Mouse (Mus musculus): Measurements from ENCODE around the gene Mib2.
"Not testable (repeated sequence)": the region's sequence is repeated elsewhere in the genome, so short reads cannot be mapped to it uniquely, and the experiment has no call there.

Gene Mib2

DNA sequence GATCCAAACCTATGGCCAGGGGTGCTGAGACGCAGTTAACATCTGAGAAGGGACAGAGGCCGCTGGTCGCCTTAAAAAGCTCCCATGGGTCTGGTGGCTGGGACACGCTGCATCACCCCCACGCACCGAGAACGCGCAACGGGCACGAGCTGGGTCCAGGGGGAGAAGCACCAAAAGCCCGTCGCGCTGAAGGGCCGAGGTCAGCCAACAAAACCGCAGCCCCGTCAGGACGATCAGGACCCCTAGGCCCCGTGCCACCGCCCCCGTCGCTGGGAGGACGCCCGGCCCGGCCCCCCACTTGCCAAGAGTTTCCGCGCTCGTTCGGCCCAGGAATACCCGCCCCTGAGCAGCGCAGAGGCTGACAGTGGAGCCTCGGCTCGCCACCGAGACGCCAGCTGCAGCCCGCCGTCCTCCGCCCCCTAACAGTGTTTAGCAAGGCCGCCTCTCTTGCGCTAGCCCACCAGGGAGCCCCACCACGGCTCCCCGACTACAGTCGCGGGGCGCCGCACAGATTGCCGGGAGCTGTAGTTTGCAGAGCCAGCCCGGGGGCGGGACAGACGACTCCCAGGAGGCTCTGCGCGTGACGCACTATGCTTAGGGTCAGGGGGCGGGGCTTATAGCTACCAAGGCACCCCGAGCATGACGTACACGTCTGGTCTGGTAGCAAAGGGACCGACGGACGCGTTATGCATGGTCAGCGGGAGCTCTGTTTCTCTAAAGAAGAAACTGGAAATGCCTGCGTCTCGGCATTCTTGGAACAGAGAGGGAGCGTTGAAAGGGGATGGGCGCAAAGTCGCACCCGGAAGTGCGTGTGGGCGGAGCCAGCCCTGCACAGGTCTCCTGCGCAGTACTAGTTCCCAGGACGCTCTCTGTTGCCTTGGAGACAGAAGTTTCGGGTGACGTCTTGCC is at the start of gene Mib2:
Gene Mib2 (minus strand): TSS at position 510 of the 909 bp plus-strand sequence.
- peak; percentile 100 for DNase-seq

DNA sequence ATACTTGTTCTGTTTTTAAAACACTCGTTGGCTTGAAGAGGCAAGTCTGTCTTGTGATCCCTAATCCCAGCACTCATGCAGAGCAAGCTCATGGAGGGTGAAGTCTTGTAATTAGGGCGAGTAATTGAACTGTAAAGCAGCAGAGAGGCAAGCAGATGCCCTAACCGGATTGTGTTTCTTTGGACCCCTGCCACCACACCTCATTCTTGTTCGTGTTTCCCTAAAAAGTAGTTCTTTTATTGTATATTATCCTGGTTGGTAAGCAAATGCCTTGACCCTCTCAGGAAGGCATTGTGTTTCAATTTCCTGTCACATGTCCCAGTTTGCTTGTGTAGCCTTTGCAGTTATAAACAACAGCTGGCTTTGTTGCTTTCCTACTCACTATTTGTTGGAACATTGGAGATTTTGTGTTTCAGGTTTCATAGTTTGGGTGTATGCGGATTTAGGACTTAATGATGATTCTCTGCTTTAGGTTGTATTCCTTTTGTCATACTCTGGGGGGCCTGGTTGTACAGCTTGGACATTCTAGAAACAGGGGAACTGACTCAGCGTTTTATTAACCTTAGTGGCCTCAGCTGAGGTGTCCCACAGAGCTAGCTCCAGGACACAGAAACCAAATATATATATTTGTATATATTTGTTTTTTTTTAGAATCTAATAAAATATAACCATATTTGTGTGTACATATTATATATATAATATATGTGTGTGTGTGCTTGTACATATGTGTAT is 41.7 kb upstream of the Mib2 start:
- no peak for DNase-seq

DNA sequence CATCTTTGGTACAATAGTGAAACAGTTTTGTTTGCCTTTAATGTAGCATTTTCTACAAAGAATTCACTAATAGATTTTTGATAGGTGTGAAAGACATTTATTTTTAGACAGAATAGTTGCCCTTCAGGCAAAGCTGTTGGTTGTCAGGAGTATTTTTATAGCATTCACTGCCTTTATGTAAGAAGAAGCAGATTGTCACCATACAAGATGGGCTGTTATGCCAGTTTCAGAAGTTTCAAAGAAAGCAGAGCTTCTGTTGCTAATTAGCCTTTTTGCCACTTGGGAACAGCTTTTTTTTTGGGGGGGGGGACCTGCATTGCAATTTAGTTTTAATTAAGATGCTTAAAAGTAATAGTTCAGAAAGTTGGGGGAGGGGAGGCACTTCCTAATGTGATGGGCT is 40.0 kb upstream of the Mib2 start:
- DNase-seq, result no peak

DNA sequence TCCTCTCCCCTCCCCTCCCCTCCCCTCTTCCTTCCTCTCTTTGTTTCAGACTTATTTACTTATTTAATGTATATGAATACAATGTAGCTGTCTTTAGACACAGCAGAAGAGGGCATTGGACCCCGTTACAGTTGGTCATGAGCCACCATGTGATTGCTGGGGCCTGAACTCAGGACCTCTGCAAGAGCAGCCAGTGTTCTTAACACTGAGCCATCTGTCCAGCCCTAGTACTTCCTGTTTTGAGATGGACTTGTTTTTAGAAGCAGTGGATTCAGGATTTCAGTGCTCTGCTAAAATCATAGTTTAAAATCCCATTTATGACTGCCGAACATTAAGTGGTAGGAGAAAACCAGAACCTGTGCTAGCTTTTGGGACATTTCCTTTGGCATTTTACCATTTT is 39.6 kb upstream of the Mib2 start:
- DNase-seq, result no peak

DNA sequence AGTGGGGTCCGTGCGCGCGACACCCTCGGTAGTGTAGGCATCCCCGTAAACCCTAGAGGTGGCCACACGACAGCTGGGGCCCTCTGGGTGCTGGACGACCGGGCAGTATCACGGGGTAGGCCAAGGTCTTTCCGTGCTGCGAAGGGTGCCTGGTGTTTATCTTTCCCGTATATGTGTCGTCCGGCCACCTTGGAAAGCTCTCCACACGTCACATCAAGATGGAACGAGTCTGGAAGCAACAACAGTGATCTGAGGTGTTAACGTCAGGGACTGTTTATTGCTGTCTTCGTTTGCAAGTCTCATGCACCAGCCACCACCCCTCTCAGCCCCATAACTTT is 36.6 kb upstream of the Mib2 start:
- no peak for DNase-seq

DNA sequence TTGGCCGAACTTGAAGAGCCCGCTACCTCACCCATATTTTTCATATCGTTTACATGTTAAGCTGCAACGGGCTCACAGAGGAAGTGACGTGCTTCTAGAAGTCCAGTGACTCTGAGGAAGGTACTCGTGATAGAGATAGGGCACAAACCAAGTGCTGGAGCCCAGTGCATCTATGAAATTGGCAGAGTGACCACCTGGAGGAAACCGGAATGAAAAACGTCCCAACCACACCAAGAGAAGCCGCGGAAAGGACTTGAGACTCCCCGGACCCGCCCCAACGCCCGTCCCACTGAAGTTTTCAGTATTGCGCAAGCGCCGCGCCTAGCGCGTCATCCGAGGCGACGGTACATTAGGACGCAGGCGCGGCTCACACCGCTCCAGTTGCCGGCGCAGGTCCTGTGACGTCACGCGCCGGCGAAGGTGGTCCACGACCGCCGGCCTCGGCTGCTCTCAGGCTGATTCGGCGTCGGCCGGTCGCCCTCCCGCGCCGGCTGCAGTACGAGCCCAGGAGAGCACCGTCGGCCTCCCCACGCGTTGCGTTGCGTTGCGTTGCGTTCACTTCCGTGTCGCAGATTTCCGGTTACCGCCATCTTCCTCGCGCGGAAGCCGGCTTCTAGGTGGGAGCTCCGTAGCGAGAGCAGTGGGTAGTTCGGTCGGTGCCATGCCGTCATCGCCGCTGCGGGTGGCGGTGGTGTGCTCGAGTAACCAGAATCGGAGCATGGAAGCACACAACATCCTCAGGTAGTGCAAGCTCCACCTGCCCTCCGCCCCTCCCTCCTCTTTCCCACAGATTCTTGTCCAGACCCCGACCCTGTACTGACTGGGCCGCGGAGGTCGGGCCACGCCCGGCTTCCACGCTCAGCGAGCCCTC is 36.0 kb upstream of the Mib2 start, which contains the start of gene Ssu72:
Gene Ssu72 (plus strand): TSS at position 80 of the 871 bp plus-strand sequence.
- DNase-seq, result peak; percentile 98

DNA sequence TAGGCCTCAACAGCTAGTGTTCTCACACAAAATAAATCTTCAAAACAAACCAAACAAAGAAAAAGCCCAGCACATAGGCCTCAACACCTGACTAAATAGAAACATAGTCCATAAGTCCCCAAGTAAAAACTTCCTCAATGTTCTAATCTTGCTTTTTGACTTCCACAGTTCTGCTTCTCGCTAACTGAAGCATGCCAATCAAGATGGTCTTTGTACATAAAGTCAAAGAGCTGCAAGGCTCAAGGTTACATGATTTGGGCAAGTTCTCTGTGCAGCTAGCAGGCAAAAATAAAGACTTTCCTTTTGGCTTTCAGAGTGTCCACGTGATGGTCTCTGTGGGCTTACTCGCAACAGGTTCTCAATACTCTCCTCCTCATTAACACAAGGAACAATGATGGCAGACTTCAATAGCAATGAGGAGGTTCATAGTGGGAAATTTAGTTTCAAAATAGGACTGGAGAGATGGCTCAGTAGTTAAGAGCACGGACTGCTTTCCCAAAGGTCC is 34.5 kb upstream of the Mib2 start:
- DNase-seq, result no peak

DNA sequence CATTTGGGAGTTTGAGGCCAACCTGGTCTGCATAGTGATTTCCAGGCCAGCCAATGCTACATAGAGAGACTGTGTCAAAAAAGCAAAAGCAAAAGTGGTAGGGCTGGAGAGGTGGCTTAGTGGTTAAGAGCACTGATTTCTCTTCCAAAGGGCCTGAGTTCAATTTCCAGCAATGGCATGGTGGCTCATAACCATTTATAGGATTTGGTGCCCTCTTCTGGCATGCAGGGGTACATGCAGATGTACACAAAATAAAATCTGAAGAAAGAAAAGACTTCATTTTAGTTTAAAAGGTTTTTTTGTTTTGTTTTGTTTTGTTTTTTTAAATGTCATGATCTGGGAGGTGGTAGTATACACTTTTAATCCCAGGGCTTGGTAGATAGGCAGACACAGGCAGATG is 31.4 kb upstream of the Mib2 start:
- DNase-seq, result peak; percentile 57

DNA sequence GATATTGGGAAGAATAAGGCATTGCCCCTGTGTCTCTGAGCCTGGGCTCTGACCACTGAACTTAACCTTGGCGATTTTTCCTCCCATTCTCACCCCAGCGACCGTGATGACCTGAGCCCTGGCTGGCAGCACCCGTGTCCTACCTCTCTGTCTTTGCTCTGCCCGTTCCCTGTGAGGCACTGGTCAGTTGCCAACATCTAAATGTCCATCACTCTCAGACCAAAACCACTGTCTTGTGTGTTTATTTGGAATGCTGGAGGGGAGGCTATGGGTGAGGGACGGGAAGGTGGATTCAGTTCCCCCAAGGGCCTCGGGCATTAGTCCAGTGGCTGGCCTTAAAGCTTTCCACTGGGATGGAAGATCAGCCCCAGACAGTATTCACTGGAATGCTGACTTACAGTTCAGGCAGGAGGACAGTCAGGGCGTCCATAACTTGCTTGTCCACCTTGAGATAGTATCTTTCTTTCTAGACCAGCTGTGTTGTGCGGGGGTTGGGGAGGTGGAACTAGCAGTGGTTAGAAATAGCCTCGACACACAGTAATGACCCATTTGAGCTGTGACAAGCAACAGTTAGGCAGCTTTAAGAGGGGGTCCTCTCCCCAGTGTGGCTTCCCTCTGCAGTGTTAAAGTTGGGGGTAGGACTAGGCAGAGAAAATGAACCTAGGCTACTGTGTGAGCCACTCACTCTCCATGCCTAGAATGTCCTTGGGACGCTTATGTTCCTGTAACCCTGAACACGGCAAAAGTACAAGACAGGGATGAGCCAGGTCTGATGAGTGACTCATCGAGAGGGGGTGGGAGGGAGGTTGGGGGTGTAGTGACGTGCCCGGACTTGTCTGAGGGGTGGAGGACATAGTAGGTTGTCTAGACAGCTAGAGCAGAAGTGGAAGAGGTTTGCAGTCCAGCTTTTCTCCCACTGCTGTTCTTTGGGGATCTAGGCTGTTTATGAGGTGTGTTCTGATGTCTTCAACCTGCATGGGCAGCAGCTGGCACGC is 27.6 kb upstream of the Mib2 start:
- no peak for DNase-seq

DNA sequence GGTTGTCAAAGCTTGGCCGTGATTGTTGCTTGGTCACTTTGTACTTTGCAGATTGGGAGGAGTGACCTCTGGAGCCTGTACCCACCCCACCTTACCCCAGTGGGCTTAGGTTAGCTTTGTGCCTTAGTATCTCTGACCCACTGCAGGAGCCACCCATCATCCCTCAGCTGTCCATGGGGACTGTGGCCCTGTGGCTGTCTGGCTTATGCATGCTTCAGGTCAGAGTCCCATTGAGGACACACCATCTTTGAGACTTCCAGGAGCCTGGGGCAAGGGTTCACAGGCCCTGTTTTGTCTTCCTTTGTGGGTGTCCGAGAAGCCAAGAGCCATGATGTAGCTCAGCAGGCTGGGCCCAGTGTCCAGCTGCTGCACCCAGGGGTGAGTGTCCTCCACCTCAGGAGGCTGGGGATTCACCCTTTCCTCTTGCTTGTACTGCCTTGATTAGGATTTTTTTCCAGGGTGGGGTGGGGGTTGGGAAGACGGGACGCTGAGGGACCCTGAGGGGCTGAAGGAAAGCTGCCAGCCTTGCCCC is 26.6 kb upstream of the Mib2 start:
- DNase-seq, result no peak

DNA sequence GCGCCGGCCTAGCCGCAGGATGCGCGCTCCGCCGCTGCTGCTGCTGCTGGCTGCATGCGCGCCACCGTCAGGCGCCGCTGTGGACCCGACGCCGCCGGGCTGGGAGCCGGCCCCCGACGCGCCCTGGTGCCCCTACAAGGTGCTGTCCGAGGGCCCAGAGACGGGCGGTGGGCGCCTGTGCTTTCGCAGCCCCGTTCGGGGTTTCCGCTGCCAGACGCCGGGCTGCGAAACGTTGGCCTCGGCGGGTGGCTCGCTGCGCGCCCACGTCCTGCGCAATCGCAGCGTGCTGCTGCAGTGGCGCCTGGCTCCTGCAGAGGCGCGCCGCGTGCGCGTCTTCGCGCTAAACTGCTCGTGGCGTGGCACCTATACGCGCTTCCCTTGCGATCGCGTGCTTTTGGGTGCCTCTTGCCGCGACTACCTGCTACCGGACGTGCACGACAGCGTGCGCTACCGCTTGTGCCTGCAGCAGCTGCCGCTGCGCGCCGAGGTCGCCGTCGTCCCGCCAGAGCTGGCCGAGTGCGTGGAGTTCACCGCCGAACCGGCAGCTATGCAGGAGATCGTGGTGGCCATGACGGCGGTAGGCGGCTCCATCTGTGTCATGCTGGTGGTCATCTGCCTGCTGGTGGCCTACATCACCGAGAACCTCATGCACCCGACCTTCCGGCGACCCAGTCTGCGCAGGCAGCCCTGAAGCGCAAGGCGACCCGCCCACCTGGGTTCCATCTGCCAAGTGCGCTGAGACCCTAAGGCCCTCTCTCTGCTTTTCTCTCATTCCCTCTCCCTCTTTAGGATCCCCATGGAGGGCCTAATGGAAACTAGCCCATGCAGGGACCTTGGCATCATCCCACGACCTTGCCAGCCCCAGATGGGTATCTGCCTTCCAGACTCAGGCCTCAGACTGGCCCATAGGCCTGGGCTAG is 25.7 kb upstream of the Mib2 start:
- DNase-seq, result peak; percentile 79

DNA sequence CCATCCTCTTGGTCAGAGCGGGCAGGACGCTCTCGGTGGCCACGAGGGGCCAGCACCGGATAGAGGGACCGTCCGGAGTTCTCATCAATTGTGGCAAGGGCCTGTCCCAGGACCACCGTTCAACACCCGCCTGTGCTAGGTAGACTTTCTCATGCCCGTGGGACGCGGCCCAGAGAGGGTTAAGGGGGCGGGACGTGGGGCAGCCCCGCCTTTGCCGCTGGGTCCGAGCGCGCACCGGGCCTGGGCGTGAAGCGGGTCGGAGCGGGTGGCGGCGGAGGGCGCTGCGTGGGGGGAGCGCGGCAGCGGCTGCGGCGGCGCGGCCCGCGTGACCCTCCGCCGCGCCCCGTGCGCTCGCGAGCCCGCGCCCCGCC is 25.1 kb upstream of the Mib2 start, which contains the start of gene Fndc10:
Gene Fndc10 (plus strand): TSS at position 232 of the 371 bp plus-strand sequence.
- peak; percentile 81 for DNase-seq

DNA sequence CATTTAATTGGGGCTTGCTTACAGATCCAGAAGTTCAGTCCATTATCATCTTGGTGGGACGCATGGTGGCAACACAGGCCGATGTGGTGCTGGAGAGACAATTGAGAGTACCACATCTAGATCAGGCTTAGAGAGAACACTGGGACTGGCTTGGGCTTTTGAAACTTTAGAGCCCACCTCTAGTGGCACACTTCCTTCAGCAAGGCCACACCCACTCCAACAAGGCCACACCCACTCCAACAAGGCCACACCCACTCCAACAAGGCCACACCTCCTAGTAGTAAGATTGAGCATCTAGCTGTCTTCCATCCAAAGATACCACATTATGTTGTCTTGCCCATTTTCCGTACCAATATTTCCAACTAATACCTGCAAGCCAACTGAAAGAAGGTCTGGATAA is 23.4 kb upstream of the Mib2 start:
- no peak for DNase-seq

DNA sequence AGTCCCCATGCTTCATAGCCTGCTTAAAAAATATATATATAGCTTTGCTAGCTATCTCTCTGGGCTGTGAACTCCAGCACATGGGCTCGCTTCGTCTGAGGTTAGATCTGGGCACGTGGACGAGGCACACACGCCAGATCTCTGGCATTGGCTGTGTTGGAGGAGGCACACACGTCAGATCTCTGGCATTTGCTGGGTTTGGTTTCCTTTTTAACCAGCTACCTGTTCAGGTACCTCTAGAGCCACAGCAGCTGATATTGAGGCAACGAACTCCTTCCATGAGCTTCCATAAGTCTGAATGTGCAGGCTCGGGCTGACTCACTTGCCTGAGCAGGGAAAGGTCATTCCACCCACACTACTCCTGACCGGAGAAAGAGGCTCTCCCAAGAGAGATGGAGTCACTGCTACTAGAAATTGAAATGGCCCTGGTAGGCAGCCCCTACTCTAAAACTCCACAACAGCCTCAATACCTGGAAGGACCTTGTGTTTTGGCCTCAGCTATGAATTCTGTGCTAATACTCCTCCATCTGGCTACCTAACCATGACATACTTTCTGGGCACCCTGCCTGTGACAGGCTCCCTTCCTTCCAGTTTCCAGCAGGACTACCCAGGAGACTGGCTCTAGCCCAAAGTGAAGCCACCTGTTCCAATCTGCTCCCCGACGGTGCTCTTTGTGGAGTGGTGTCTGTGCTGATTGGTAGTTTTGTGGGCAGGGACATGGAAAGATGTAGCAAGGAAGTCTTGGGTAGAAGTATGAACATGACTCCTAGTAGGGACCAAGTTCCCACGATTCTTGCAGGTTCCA is 21.8 kb upstream of the Mib2 start:
- DNase-seq, result no peak

DNA sequence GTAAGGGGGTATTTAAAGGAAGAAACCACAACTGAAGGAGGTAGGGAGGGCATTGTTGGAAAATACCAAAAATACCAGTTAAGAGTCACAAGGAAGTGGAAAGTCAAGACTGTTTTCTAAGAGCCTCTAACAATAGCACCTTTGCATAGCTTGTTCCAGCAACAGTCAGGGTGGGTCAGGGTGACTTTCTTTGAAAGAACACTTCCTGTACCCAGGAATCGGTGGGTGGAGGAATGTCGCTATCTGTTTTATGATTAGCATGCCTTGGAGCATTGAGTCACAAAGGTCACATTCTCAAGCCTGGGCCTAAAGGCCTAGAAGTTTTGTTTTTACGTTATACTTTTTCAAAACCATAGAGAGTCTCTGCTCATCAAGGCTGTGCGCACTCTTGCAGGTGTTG is 18.8 kb upstream of the Mib2 start:
- not testable (repeated sequence) for DNase-seq

DNA sequence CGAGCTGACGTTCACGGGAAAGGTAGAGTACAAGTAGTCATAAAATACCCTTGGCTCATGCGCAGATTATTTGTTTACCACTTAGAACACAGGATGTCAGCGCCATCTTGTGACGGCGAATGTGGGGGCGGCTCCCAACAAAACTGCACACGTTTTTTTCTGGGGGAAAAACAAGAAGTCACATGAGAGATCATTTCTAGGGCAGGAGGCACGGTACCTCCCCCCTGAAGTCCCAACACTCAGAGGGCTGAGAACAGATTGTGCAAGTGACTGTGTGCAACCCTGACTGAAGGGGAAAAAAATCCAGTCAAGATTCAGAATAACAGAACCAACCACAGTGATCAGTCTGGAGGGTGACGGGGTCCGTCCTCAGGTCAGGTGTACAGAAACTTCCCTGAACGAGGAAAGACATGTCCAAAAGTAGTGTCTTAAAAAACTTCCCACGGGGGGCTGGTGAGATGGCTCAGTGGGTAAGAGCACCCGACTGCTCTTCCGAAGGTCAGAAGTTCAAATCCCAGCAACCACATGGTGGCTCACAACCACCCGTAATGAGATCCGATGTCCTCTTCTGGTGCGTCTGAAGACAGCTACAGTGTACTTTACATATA is 14.8 kb upstream of the Mib2 start:
- DNase-seq, result not testable (repeated sequence)

DNA sequence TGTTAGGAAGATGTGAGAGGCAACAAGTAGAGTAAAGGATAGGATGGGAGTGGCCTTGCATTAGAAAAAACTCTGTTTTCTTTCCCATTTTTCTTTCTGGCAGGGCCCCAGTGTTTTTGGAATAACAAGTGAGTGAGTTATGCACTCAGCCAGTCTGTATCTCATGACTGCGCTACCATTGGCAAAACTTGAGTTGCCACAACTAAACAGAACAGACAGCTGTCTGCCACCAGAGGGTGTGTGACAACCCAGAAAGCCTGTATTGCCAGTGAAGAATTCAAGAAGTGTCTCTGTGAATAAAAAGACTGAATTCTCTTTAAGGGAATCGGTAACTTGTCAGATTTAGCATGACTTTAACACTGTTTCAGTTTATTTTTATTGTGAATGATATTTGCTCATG is 7.0 kb upstream of the Mib2 start:
- no peak for DNase-seq

DNA sequence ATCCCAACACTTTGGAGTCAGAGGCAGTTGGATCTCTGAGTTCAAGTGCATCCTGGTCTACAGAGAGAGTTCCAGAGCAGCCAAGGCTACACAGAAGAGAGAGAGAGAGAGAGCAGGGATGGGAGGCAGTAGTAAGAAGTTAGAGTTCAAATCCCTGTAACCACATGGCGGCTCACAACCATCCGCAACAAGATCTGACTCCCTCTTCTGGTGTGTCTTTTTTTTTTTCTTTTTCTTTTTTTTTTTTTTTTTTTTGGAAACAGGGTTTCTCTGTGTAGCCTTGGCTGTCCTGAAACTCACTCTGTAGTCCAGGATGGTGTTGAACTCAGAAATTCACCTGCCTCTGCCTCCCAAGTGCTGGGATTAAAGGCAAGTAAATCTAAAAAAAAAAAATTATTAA is 3.1 kb upstream of the Mib2 start:
- DNase-seq, result no peak

DNA sequence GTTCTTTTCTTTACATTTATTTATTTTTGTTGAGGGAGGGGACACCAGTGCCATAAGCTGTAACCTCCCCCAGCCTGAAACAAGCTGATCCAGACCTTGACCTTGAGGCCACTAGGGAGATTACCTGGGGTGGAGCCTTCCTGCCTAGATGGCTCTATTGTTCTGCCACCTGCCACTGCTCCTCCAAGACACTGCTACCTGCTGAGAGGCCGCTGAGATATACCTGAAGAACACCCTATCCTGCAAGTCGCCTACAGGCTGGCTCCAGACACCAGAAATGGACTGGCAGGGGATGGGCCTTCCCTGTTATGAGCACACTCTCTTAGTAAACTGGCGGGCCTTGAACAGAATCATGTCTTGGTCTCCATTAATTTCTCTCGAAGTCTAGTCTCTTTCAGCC is 1.2 kb upstream of the Mib2 start:
- not testable (repeated sequence) for DNase-seq
